In the genomic region with DNA sequence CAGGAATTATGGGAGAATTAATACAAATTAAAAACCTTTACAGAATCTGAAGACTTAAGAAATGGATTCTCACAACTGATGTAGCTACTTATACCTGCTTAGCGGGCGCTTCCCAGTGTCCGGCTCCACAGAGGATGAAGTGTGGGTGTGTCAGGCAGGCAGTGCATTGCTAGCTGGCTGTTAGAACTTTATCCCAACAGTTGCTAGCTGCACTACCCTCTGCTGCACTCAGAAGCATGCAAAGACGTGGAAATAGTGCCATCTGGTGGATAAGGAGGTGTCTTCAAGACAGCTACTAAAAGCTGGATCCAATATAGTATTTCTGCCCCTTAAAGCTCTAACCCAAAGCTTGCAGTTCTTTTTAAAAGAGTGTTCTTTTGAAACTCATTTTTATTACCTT, we compare ENCODE assay signal across 7 mouse cellular contexts. TPM values are rescaled to one million over a fixed set of nuclear protein-coding genes. Genes with fewer than 3 reads are reported as not detected.
DNase-seq lines count a peak whose midpoint lies in the region; ATAC-seq and TF ChIP-seq lines count a peak whose summit lies in the region.

No protein-coding gene starts in this region.

- H3K4me2 ChIP-seq in hindbrain, postnatal 0 days (ENCODE audit: low read depth, low read length) = peak overlapping the region; percentile 85

- TF ChIP-seq CTCF in hindbrain, postnatal 0 days (IDR thresholded peaks at IDR 0.05; ENCODE audit: low read depth) = peak; percentile 92

- no peaks in the 10 kb centered on the region for H3K9me3 ChIP-seq in hindbrain, postnatal 0 days (ENCODE audit: low read length)

- ATAC-seq in common myeloid progenitor, adult 5-6 weeks (replicated peaks; ENCODE audit: low read depth, poor library complexity, severe bottlenecking) = peak; percentile 75
- ATAC-seq in hindbrain, postnatal 0 days = peak; percentile 87

- no peaks in the 10 kb centered on the region for H3K36me3 ChIP-seq in hindbrain, postnatal 0 days (ENCODE audit: insufficient read depth, low read length)

- H3K27ac ChIP-seq in hindbrain, postnatal 0 days = no peak overlapping the region

- peak; percentile 91 for DNase-seq in adipocyte (ENCODE audit: low spot score)
- peak; percentile 19 to 33 for DNase-seq in gastrocnemius, adult 8-10 months (ENCODE audit: low spot score in 2 of 2)
- DNase-seq in hindbrain, postnatal 0 days (ENCODE audit: low spot score) = peak; percentile 97
- DNase-seq in left cerebral cortex, adult 18-20 months (ENCODE audit: low spot score in 2 of 2) = peak; percentile 71 to 77
- peak; percentile 45 to 82 for DNase-seq in lung, postnatal 4 days
- peak; percentile 82 to 83 for DNase-seq in right cerebral cortex, postnatal 10 days (ENCODE audit: low spot score in 2 of 2)

- H3K4me1 ChIP-seq in hindbrain, postnatal 0 days (ENCODE audit: insufficient read depth, low read length) = 0 out of 2 replicates have a peak, but pooled peaks cover 7% of the 10 kb centered on the region

- no peaks in the 10 kb centered on the region for H3K27me3 ChIP-seq in hindbrain, postnatal 0 days (ENCODE audit: insufficient read depth, low read length)

- WGBS in hindbrain, postnatal 0 days = 0% methylated on average over 4 of the region's 4 CpGs

- peak overlapping the region; percentile 48 for H3K4me3 ChIP-seq in hindbrain, postnatal 0 days (ENCODE audit: low read length)

- H3K9ac ChIP-seq in hindbrain, postnatal 0 days (replicated peaks; ENCODE audit: low read length) = no peak overlapping the region

RNA-seq across cellular contexts. Expression of gene Cdc20b, which starts 0.9 kb away (rescaled TPM):
- not detected in 2 replicates for total RNA-seq in common myeloid progenitor, adult 5-6 weeks (2017)
- not detected for total RNA-seq in gastrocnemius, adult 8-10 months (2022)
- 2.4 and 3.1 TPM in 2 replicates for total RNA-seq in hindbrain, postnatal 0 days (2014; rRNA removed)
- 0.34 and 0.60 TPM in 2 replicates for polyA plus RNA-seq in hindbrain, postnatal 0 days (2015; fragmentation: Nextera tagmentation; extraction: Ambion mirVana)
- not detected for total RNA-seq in left cerebral cortex, adult 18-20 months (2021)

RNA-seq across cellular contexts. Expression of gene Gpx8, which starts 10.4 kb away (rescaled TPM):
- total RNA-seq in common myeloid progenitor, adult 5-6 weeks (2017) = 2.1 TPM in 1 of 2 replicates, not detected in the other
- total RNA-seq in gastrocnemius, adult 8-10 months (2022) = 1 to 10 TPM; 2.9 to 5.1 (median 4.2) TPM
- 10.2 and 19.7 TPM in 2 replicates for total RNA-seq in hindbrain, postnatal 0 days (2014; rRNA removed)
- polyA plus RNA-seq in hindbrain, postnatal 0 days (2015; fragmentation: Nextera tagmentation; extraction: Ambion mirVana) = 60.4 and 67.0 TPM in 2 replicates
- total RNA-seq in left cerebral cortex, adult 18-20 months (2021) = 1 to 10 TPM; 5.2 to 6.0 TPM

RNA-seq across cellular contexts. Expression of gene Mcidas, which starts 42.2 kb away (rescaled TPM):
- not detected in 2 replicates for total RNA-seq in common myeloid progenitor, adult 5-6 weeks (2017)
- not detected for total RNA-seq in gastrocnemius, adult 8-10 months (2022)
- total RNA-seq in hindbrain, postnatal 0 days (2014; rRNA removed) = 0.73 and 2.4 TPM in 2 replicates
- polyA plus RNA-seq in hindbrain, postnatal 0 days (2015; fragmentation: Nextera tagmentation; extraction: Ambion mirVana) = 0.88 and 0.95 TPM in 2 replicates
- total RNA-seq in left cerebral cortex, adult 18-20 months (2021) = under 1 TPM; 0.30 to 0.45 TPM

RNA-seq across cellular contexts. Expression of gene Ccno, which starts 48.2 kb away (rescaled TPM):
- total RNA-seq in common myeloid progenitor, adult 5-6 weeks (2017) = not detected in 2 replicates
- total RNA-seq in gastrocnemius, adult 8-10 months (2022) = not detected
- total RNA-seq in hindbrain, postnatal 0 days (2014; rRNA removed) = 1.3 and 2.7 TPM in 2 replicates
- 1.7 and 1.9 TPM in 2 replicates for polyA plus RNA-seq in hindbrain, postnatal 0 days (2015; fragmentation: Nextera tagmentation; extraction: Ambion mirVana)
- total RNA-seq in left cerebral cortex, adult 18-20 months (2021) = 1 to 10 TPM; 1.4 to 1.9 TPM

Comparison
In these comparisons a context has a peak if more than half of its experiments do, and no peak if none do; other contexts are left out.
1. DNase-seq: peak in every context shown above with its lines; median percentile 97 in hindbrain, postnatal 0 days; 91 in adipocyte; 82 in right cerebral cortex, postnatal 10 days; 74 in left cerebral cortex, adult 18-20 months; 64 in lung, postnatal 4 days; 26 in gastrocnemius, adult 8-10 months.